Mouse (Mus musculus) regulatory T cell (primary cell): ENCODE measurements around the gene Kif2b.

Experiments used
- in situ Hi-C: fragments of 300-600 bp; cut with MboI, MseI; formaldehyde crosslinking; loops from one replicate; pipeline ENCODE4 v1.15.1; 2025; ENCODE audit warnings: high pct_unique_total_duplicates

Kif2b gene

GRCm38 (mm10) chr11:91577317-91577716 is at the start of gene Kif2b:
TSS of gene Kif2b (minus strand) at chr11:91577558.
- in situ Hi-C loops, result no loop called here

DNA sequence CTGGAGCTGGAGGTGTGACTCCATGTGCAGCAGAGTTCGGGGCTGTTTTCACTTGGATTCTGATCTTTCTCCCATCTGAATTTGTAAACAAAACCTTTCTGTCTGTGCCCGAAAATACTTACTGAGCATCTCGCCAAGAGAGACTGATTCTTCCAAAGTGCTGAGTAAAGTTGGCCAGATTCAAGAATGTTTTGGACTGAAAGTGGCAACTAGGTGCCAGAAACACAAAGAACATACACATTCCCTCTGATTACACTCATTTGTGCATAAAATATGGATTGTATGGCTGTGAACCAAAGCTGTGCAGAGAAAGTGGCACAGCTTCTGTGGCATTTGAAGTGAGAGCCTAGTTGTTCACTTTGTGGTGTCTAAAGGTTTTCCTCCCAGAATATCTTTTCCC is 15.7 kb upstream of the Kif2b start:
- in situ Hi-C loops, result loop anchor here (5.0 kb wide), 1 partner anchor 1084 kb away; no protein-coding TSS in a partner anchor

DNA sequence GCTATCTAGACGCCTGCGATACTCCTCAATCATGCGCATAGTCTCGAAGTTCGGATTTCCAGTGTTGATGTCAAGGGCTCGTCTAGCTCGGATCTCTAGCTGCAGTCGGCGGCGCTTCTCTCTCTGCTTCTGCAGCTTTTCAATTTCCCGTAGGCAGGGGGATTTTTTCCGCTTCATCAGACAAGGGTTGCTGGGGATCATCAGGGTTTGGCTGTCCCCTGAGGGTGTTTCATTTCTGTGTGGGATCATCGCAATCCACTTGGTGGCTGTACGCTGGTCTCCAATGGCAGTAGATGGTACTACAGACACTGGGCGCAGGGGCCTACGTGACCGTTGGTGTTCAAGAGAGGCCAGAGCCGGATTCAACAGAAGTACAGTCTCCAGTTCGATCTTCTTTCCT is 502 bp downstream of the Kif2b start:
- in situ Hi-C loops, result no loop called here

DNA sequence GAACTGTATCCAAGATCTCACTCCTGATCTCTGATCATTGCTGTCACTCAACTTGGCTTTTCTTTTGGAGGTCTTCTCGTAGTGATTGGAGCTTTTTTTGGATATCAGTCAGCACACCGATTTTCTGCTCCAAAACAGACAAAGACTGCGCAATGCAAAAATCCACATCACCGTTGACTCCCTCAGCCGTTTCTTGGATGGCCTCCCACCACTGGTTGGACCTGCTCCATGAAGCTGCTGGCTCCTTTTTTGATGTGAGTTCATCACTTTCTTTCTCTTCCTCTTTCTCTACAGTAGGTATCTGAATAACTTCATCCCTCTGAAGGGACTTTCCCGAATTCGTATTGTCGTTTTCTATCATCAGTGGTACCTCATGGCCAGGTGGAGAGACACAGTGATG is 2.0 kb downstream of the Kif2b start:
- in situ Hi-C loops, result no loop called here

DNA sequence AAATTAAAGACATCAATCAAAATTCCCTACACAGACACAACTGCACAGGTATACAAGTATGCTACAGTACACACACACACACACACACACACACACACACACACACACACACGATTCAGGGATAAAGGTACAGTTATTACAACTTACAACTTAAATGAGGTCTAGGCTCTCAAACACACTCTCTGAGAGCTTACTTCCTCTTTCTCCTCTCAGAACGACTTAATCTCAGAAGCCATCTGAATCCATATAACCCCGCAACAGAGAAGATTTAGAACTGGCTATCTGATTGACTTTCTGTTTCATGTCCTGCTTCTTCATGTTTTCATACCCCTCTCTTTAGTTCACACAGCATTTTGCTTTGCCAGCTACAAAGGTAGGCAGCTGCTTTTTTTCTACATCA is 2.9 kb downstream of the Kif2b start:
- in situ Hi-C loops, result no loop called here

DNA sequence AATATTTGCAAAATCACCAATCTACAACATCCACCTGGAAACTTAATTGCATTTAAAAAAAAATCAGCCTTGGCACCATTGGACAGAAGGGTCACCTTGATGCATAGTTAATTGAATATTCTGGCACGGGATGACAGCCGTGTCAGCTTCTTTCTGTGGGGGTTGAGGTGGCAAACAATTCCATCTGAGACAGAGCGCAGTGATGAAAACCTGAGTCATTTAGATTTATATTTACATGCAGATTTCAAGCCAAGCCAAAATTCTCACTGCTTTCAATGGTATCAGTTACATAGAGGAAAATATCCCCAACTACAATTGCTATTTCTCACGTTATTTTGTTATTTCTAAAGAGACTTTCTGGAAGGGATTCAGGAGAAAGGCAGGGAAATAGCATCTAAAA is 46.6 kb downstream of the Kif2b start:
- in situ Hi-C loops, result no loop called here
